Mouse (Mus musculus): Measurements from ENCODE around the gene Kcnj11. TPM values are rescaled to one million over a fixed set of nuclear protein-coding genes. Genes with fewer than 3 reads are reported as not detected.

Kcnj11 gene
- total RNA-seq, 2 experiments from 2014 or later, result 19.4 to 21.3 TPM

- peak in 1 of 2 experiments; percentile 44 for DNase-seq (ENCODE audit: low spot score in 2 of 2)
Observed at GRCm38 (mm10) chr7:46052161-46052821, 48.3 kb downstream of the Kcnj11 start.

- peak in 1 of 2 experiments; percentile 39 for DNase-seq (ENCODE audit: low spot score in 2 of 2)
Observed at GRCm38 (mm10) chr7:46049981-46050380, 50.6 kb downstream of the Kcnj11 start.

GRCm38 (mm10) chr7:46047873-46048562, 52.5 kb downstream of the Kcnj11 start:
- no peak for DNase-seq (ENCODE audit: low spot score in 2 of 2)

GRCm38 (mm10) chr7:46045882-46046281, 54.7 kb downstream of the Kcnj11 start:
- no peak for DNase-seq (ENCODE audit: low spot score in 2 of 2)

- no peak for DNase-seq (ENCODE audit: low spot score in 2 of 2)
Observed at GRCm38 (mm10) chr7:46044106-46044505, 56.5 kb downstream of the Kcnj11 start.

Other genes with a start within 250 kb of the Kcnj11 start
- gene Kdelr1, start 228.0 kb downstream of the Kcnj11 start, total RNA-seq (2021), result 10 to 100 TPM; 87.5 to 91.6 TPM
- 10 to 100 TPM; 19.7 to 20.4 TPM for gene Grin2d, start 222.4 kb downstream of the Kcnj11 start, total RNA-seq (2021)
- gene Syngr4, start 204.1 kb downstream of the Kcnj11 start, total RNA-seq (2021), result not detected
- 10 to 100 TPM; 20.8 to 25.6 TPM for gene Tmem143, start 203.8 kb downstream of the Kcnj11 start, total RNA-seq (2021)
- 1 to 10 TPM; 1.8 to 2.6 TPM for gene Emp3, start 179.4 kb downstream of the Kcnj11 start, total RNA-seq (2021)
- gene Ccdc114, start 176.7 kb downstream of the Kcnj11 start, total RNA-seq (2021), result 1 to 10 TPM; 2.1 to 6.2 TPM
- gene Abcc6, start 70.5 kb downstream of the Kcnj11 start, total RNA-seq (2021), result 1 to 10 TPM; 4.3 to 5.9 TPM
- gene Nomo1, start 67.1 kb downstream of the Kcnj11 start, total RNA-seq (2021), result 100 to 1,000 TPM; 113 to 118 TPM
- gene Abcc8, start 79.3 kb upstream of the Kcnj11 start, total RNA-seq (2021), result 10 to 100 TPM; 42.7 to 50.9 TPM
- not detected for gene Ush1c, start 137.7 kb upstream of the Kcnj11 start, total RNA-seq (2021)
- gene Otog, start 140.2 kb upstream of the Kcnj11 start, total RNA-seq (2021), result under 1 TPM; 0.10 to 0.12 TPM

Data from layer of hippocampus, postnatal 14 days (tissue).